Mouse (Mus musculus): Measurements from ENCODE around the gene Plin5. TPM values are rescaled to one million over a fixed set of nuclear protein-coding genes. Genes with fewer than 3 reads are reported as not detected.

Plin5 gene
- total and polyA plus RNA-seq, 2 experiments from 2014 or later = 4.3 to 4.8 TPM

GRCm38 (mm10) chr17:56123161-56123560, 5.8 kb upstream of the Plin5 start:
- no peak for ATAC-seq (ENCODE audit: low FRiP score)
- no peak for TF ChIP-seq CTCF (IDR thresholded peaks at IDR 0.05)
- DNase-seq (ENCODE audit: low spot score) = no peak
- no peak overlapping the region for H3K4me2 ChIP-seq (ENCODE audit: low read depth, low read length, poor library complexity, severe bottlenecking)
- peaks cover 39% of the 10 kb centered on the region for H3K36me3 ChIP-seq (ENCODE audit: insufficient read depth, low read length)
- peaks cover 4% of the 10 kb centered on the region; the same call in 1 of the 2 replicates for H3K4me1 ChIP-seq (ENCODE audit: insufficient read depth, low read length)
- peaks cover 36% of the 10 kb centered on the region for H3K27me3 ChIP-seq (ENCODE audit: insufficient read depth, low read length)
- peaks cover 6% of the 10 kb centered on the region; the same call in 1 of the 2 replicates for H3K9me3 ChIP-seq (ENCODE audit: low read length)
- no peak overlapping the region for H3K27ac ChIP-seq (ENCODE audit: low read depth, low read length)
- H3K4me3 ChIP-seq (ENCODE audit: low read depth, low read length) = no peak overlapping the region
- WGBS = 90% methylated on average over 12 of the region's 12 CpGs
- no peak overlapping the region for H3K9ac ChIP-seq (replicated peaks; ENCODE audit: low read length, poor library complexity, severe bottlenecking)

- peaks cover 6% of the 10 kb centered on the region; the same call in 1 of the 2 replicates for H3K9me3 ChIP-seq (ENCODE audit: low read length)
- H3K9ac ChIP-seq (replicated peaks; ENCODE audit: low read length, poor library complexity, severe bottlenecking) = no peak within 1 kb of the TSS
- WGBS = 53% methylated on average over 2 of the region's 2 CpGs
- no peak within 1 kb of the TSS for H3K4me2 ChIP-seq (ENCODE audit: low read depth, low read length, poor library complexity, severe bottlenecking)
- peaks cover 4% of the 10 kb centered on the region; the same call in 1 of the 2 replicates for H3K4me1 ChIP-seq (ENCODE audit: insufficient read depth, low read length)
- no peak for DNase-seq (ENCODE audit: low spot score)
- peaks cover 38% of the 10 kb centered on the region for H3K27me3 ChIP-seq (ENCODE audit: insufficient read depth, low read length)
- no peak within 1 kb of the TSS for H3K4me3 ChIP-seq (ENCODE audit: low read depth, low read length)
- H3K27ac ChIP-seq (ENCODE audit: low read depth, low read length) = no peak within 1 kb of the TSS
- peaks cover 26% of the 10 kb centered on the region for H3K36me3 ChIP-seq (ENCODE audit: insufficient read depth, low read length)
- no peak for ATAC-seq (ENCODE audit: low FRiP score)
- TF ChIP-seq CTCF (IDR thresholded peaks at IDR 0.05) = no peak
These were observed 4.4 kb upstream of the Plin5 start, which contains the start of gene Lrg1 for GRCm38 (mm10) chr17:56121826-56122225. Lrg1 (minus strand) TSS chr17:56122001.

- H3K4me1 ChIP-seq (ENCODE audit: insufficient read depth, low read length) = peaks cover 4% of the 10 kb centered on the region; the same call in 1 of the 2 replicates
- 7% methylated on average over 66 of the region's 66 CpGs for WGBS
- peaks cover 14% of the 10 kb centered on the region for H3K36me3 ChIP-seq (ENCODE audit: insufficient read depth, low read length)
- no peak for DNase-seq (ENCODE audit: low spot score)
- no peak for TF ChIP-seq CTCF (IDR thresholded peaks at IDR 0.05)
- no peak overlapping the region for H3K9ac ChIP-seq (replicated peaks; ENCODE audit: low read length, poor library complexity, severe bottlenecking)
- peak overlapping the region; percentile 5; the same call in 1 of the 2 replicates for H3K4me3 ChIP-seq (ENCODE audit: low read depth, low read length)
- peaks cover 6% of the 10 kb centered on the region; the same call in 1 of the 2 replicates for H3K9me3 ChIP-seq (ENCODE audit: low read length)
- H3K27ac ChIP-seq (ENCODE audit: low read depth, low read length) = no peak overlapping the region
- no peak for ATAC-seq (ENCODE audit: low FRiP score)
- H3K4me2 ChIP-seq (ENCODE audit: low read depth, low read length, poor library complexity, severe bottlenecking) = 0 out of 2 replicates have a peak overlapping the region, but pooled peaks have one; percentile 15
- H3K27me3 ChIP-seq (ENCODE audit: insufficient read depth, low read length) = peaks cover 38% of the 10 kb centered on the region
These were observed 2.8 kb upstream of the Plin5 start for GRCm38 (mm10) chr17:56119981-56120880.

- H3K4me1 ChIP-seq (ENCODE audit: insufficient read depth, low read length) = peaks cover 4% of the 10 kb centered on the region; the same call in 1 of the 2 replicates
- no peak overlapping the region for H3K4me3 ChIP-seq (ENCODE audit: low read depth, low read length)
- no peak for ATAC-seq (ENCODE audit: low FRiP score)
- H3K36me3 ChIP-seq (ENCODE audit: insufficient read depth, low read length) = peaks cover 8% of the 10 kb centered on the region
- DNase-seq (ENCODE audit: low spot score) = no peak
- 50% methylated on average over 12 of the region's 12 CpGs for WGBS
- no peak for TF ChIP-seq CTCF (IDR thresholded peaks at IDR 0.05)
- peaks cover 6% of the 10 kb centered on the region; the same call in 1 of the 2 replicates for H3K9me3 ChIP-seq (ENCODE audit: low read length)
- H3K9ac ChIP-seq (replicated peaks; ENCODE audit: low read length, poor library complexity, severe bottlenecking) = no peak overlapping the region
- peaks cover 38% of the 10 kb centered on the region for H3K27me3 ChIP-seq (ENCODE audit: insufficient read depth, low read length)
- no peak overlapping the region for H3K27ac ChIP-seq (ENCODE audit: low read depth, low read length)
- H3K4me2 ChIP-seq (ENCODE audit: low read depth, low read length, poor library complexity, severe bottlenecking) = no peak overlapping the region
These were observed 2.0 kb upstream of the Plin5 start for GRCm38 (mm10) chr17:56119431-56119830.

- no peak for ATAC-seq (ENCODE audit: low FRiP score)
- no peak overlapping the region for H3K27ac ChIP-seq (ENCODE audit: low read depth, low read length)
- WGBS = 75% methylated on average over 10 of the region's 10 CpGs
- H3K36me3 ChIP-seq (ENCODE audit: insufficient read depth, low read length) = no peaks in the 10 kb centered on the region
- H3K4me1 ChIP-seq (ENCODE audit: insufficient read depth, low read length) = peaks cover 4% of the 10 kb centered on the region; the same call in 1 of the 2 replicates
- no peak overlapping the region for H3K9ac ChIP-seq (replicated peaks; ENCODE audit: low read length, poor library complexity, severe bottlenecking)
- TF ChIP-seq CTCF (IDR thresholded peaks at IDR 0.05) = no peak
- no peaks in the 10 kb centered on the region for H3K9me3 ChIP-seq (ENCODE audit: low read length)
- H3K4me2 ChIP-seq (ENCODE audit: low read depth, low read length, poor library complexity, severe bottlenecking) = no peak overlapping the region
- peaks cover 30% of the 10 kb centered on the region for H3K27me3 ChIP-seq (ENCODE audit: insufficient read depth, low read length)
- no peak overlapping the region for H3K4me3 ChIP-seq (ENCODE audit: low read depth, low read length)
- DNase-seq (ENCODE audit: low spot score) = no peak
These were observed 1.2 kb downstream of the Plin5 start for GRCm38 (mm10) chr17:56116193-56116592.

GRCm38 (mm10) chr17:56112743-56113142, 4.7 kb downstream of the Plin5 start:
- TF ChIP-seq CTCF (IDR thresholded peaks at IDR 0.05) = no peak
- H3K4me1 ChIP-seq (ENCODE audit: insufficient read depth, low read length) = no peaks in the 10 kb centered on the region
- no peak overlapping the region for H3K9ac ChIP-seq (replicated peaks; ENCODE audit: low read length, poor library complexity, severe bottlenecking)
- no peak overlapping the region for H3K4me3 ChIP-seq (ENCODE audit: low read depth, low read length)
- H3K4me2 ChIP-seq (ENCODE audit: low read depth, low read length, poor library complexity, severe bottlenecking) = no peak overlapping the region
- WGBS = 76% methylated on average over 3 of the region's 3 CpGs
- H3K9me3 ChIP-seq (ENCODE audit: low read length) = no peaks in the 10 kb centered on the region
- ATAC-seq (ENCODE audit: low FRiP score) (no peak), DNase-seq (ENCODE audit: low spot score) (no peak)
- no peak overlapping the region for H3K27ac ChIP-seq (ENCODE audit: low read depth, low read length)
- H3K27me3 ChIP-seq (ENCODE audit: insufficient read depth, low read length) = no peaks in the 10 kb centered on the region
- H3K36me3 ChIP-seq (ENCODE audit: insufficient read depth, low read length) = no peaks in the 10 kb centered on the region
